Mouse (Mus musculus): ENCODE data around the gene Gm815.

The Gm815 gene

GRCm38 (mm10) chr19:26877180-26877775, 8.4 kb upstream of the Gm815 start:
- no peak for DNase-seq (ENCODE audit: low read depth, low spot score)

- no peak for DNase-seq (ENCODE audit: low read depth, low spot score)
Measured at GRCm38 (mm10) chr19:26879856-26880255, 5.8 kb upstream of the Gm815 start.

GRCm38 (mm10) chr19:26881866-26882427, 3.7 kb upstream of the Gm815 start:
- no peak for DNase-seq (ENCODE audit: low read depth, low spot score)

- DNase-seq (ENCODE audit: low read depth, low spot score): peak; percentile 43
Measured at GRCm38 (mm10) chr19:26888171-26888570, 2.5 kb downstream of the Gm815 start.

- no peak for DNase-seq (ENCODE audit: low read depth, low spot score)
Measured at GRCm38 (mm10) chr19:26891306-26891964, 5.8 kb downstream of the Gm815 start.

GRCm38 (mm10) chr19:26892861-26893260, 7.2 kb downstream of the Gm815 start:
- no peak for DNase-seq (ENCODE audit: low read depth, low spot score)

- DNase-seq (ENCODE audit: low read depth, low spot score): no peak
Measured at GRCm38 (mm10) chr19:26902162-26902561, 16.5 kb downstream of the Gm815 start.

- no peak for DNase-seq (ENCODE audit: low read depth, low spot score)
Measured at GRCm38 (mm10) chr19:26914245-26914644, 28.6 kb downstream of the Gm815 start.

GRCm38 (mm10) chr19:26920816-26921215, 35.1 kb downstream of the Gm815 start:
- no peak for DNase-seq (ENCODE audit: low read depth, low spot score)

GRCm38 (mm10) chr19:26930295-26931283, 44.9 kb downstream of the Gm815 start:
- no peak for DNase-seq (ENCODE audit: low read depth, low spot score)

GRCm38 (mm10) chr19:26934186-26934585, 48.5 kb downstream of the Gm815 start:
- no peak for DNase-seq (ENCODE audit: low read depth, low spot score)
